Mouse (Mus musculus): ENCODE data around the gene Cbarp. TPM values are rescaled to one million over a fixed set of nuclear protein-coding genes. Genes with fewer than 3 reads are reported as not detected.

Cbarp gene
- total and polyA plus RNA-seq, 3 experiments = 0.19 to 2.4 (median 2.3) TPM

DNA sequence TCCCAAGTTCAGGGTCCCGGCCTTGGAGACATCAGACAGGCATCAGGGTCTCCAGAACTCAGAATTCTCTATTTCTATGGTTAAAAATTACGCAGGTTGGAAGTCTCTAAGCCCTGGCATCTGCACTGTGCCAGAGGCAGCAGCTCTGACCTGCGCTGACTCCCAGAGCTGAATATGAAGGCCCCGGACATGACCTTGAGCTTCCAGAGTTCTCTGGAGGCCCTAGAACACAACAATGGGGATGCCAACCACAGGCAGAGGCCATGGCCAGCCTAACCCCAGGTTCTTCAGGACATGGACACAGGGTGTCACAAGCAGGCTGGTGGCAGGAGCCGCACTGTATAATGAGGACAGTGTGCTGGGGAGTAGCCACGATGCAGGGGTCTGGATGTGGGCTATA is 46.5 kb downstream of the Cbarp start:
- Histone ChIP-seq H3K27ac (ENCODE audit: insufficient read depth, low read depth) (no peak overlapping the region), H3K36me3 (replicated peaks in 1 of 2; ENCODE audit: control insufficient read depth in 1 of 2, insufficient read depth in 1 of 2, low read length in 1 of 2) (peaks cover 13 to 82% of the 10 kb centered on the region in 2 experiments), H3K27me3 (replicated peaks) (no peaks in the 10 kb centered on the region), H3K4me1 (ENCODE audit: control insufficient read depth in 1 of 2, insufficient read depth in 2 of 2) (peaks cover 6 to 30% of the 10 kb centered on the region in 2 experiments), H3K79me2 (replicated peaks; ENCODE audit: control insufficient read depth, extremely low read depth, insufficient read depth, poor library complexity, severe bottlenecking) (peaks cover 13% of the 10 kb centered on the region; the same call in 1 of the 2 replicates), H3K4me2 (ENCODE audit: insufficient read depth, low read depth, poor library complexity, severe bottlenecking) (no peak overlapping the region), H3K4me3 (replicated peaks in 1 of 3; ENCODE audit: low read depth in 2 of 3, low read length in 2 of 3, poor library complexity in 1 of 3) (no peak overlapping the region), H3K9ac (ENCODE audit: insufficient read depth, low read depth) (no peak overlapping the region), H3K9me3 (replicated peaks; ENCODE audit: low read length) (no peaks in the 10 kb centered on the region)
- dilution Hi-C loops (cut with MboI; ENCODE audit: extremely low pct_ligation_motif_present, extremely low pct_unique_long_range_greater_than_20kb, low sequenced_read_pairs) = no loop called here
- TF ChIP-seq KAT2A (IDR thresholded peaks at IDR 0.05; ENCODE audit: insufficient replicate concordance, low read length) = no peak
- TF ChIP-seq BHLHE40 (IDR thresholded peaks at IDR 0.05; ENCODE audit: low read depth, low read length) = no peak
- TF ChIP-seq TCF12 (IDR thresholded peaks at IDR 0.05; ENCODE audit: low read depth, low read length) = no peak
- TF ChIP-seq SMC3 (IDR thresholded peaks at IDR 0.05; ENCODE audit: low read depth, low read length) = no peak
- TF ChIP-seq CTCF (conservative IDR thresholded peaks at IDR 0.05 in 1 of 2, IDR thresholded peaks at IDR 0.05 in 1 of 2; ENCODE audit: low read depth in 2 of 2, low read length in 2 of 2) = no peak
- TF ChIP-seq MEF2A (IDR thresholded peaks at IDR 0.05; ENCODE audit: borderline replicate concordance, low read depth, low read length) = no peak
- no peak for TF ChIP-seq ELF1 (IDR thresholded peaks at IDR 0.05; ENCODE audit: low read depth, low read length)
- no peak for TF ChIP-seq E2F4 (IDR thresholded peaks at IDR 0.05; ENCODE audit: insufficient replicate concordance, low read depth, low read length)
- TF ChIP-seq CHD2 (IDR thresholded peaks at IDR 0.05; ENCODE audit: low read length) = no peak
- no peak for TF ChIP-seq EP300 (IDR thresholded peaks at IDR 0.05; ENCODE audit: low read length)
- TF ChIP-seq ZMIZ1 (IDR thresholded peaks at IDR 0.05; ENCODE audit: low read depth, low read length) = no peak
- DNase-seq (ENCODE audit: extremely low read depth) = no peak
- in situ Hi-C loops (cut with MboI; ENCODE audit: low pct_ligation_motif_present, low pct_unique_long_range_greater_than_20kb, low sequenced_read_pairs) = no loop called here

DNA sequence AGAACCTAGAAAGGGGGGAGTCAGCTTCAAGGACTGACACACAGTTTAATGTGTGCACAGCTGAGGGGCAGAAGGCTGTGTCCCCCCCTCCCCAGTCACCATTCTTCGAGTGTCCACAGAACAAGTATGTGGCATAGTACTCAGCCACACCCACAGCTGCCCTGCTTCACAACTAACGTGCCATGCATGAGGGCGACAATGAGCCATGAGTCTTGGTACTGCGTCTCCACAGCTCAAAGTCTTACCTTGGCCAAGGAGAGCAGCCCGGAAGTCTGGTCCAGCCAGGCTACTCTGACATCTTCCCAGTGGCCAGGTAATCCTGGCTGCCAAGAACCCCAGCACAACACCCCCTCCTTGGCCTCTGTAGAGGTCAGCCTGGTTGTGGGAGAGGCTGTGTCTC is 47.9 kb downstream of the Cbarp start:
- no peak for TF ChIP-seq CHD1 (IDR thresholded peaks at IDR 0.05; ENCODE audit: low read depth, low read length)
- TF ChIP-seq ELF1 (IDR thresholded peaks at IDR 0.05; ENCODE audit: low read depth, low read length) = no peak
- TF ChIP-seq POLR2AphosphoS2 (IDR thresholded peaks at IDR 0.05; ENCODE audit: low read depth, low read length) = no peak
- no peak for TF ChIP-seq NRF1 (IDR thresholded peaks at IDR 0.05; ENCODE audit: low read depth, low read length)
- TF ChIP-seq TCF12 (IDR thresholded peaks at IDR 0.05; ENCODE audit: low read depth, low read length) = no peak
- no peak for TF ChIP-seq IRF4 (IDR thresholded peaks at IDR 0.05; ENCODE audit: low read depth, low read length)
- no peak for TF ChIP-seq USF2 (conservative IDR thresholded peaks at IDR 0.05; ENCODE audit: low read depth, low read length)
- no peak for TF ChIP-seq MAX (IDR thresholded peaks at IDR 0.05; ENCODE audit: low read length)
- no peak for TF ChIP-seq NELFE (IDR thresholded peaks at IDR 0.05; ENCODE audit: low read depth, low read length)
- TF ChIP-seq CTCF (conservative IDR thresholded peaks at IDR 0.05 in 1 of 2, IDR thresholded peaks at IDR 0.05 in 1 of 2; ENCODE audit: low read depth in 2 of 2, low read length in 2 of 2) = no peak
- no peak for TF ChIP-seq RAD21 (IDR thresholded peaks at IDR 0.05; ENCODE audit: low read depth, low read length)
- Histone ChIP-seq H3K9me3 (replicated peaks; ENCODE audit: low read length) (no peaks in the 10 kb centered on the region), H3K27ac (ENCODE audit: insufficient read depth, low read depth) (no peak overlapping the region), H3K36me3 (replicated peaks in 1 of 2; ENCODE audit: control insufficient read depth in 1 of 2, insufficient read depth in 1 of 2, low read length in 1 of 2) (peaks cover 13 to 82% of the 10 kb centered on the region in 2 experiments), H3K4me2 (ENCODE audit: insufficient read depth, low read depth, poor library complexity, severe bottlenecking) (no peak overlapping the region), H3K79me2 (replicated peaks; ENCODE audit: control insufficient read depth, extremely low read depth, insufficient read depth, poor library complexity, severe bottlenecking) (peaks cover 5% of the 10 kb centered on the region; the same call in 1 of the 2 replicates), H3K4me1 (ENCODE audit: control insufficient read depth in 1 of 2, insufficient read depth in 2 of 2) (peaks cover 0 to 21% of the 10 kb centered on the region in 2 experiments; a peak in 3 of 4 replicates), H3K9ac (ENCODE audit: insufficient read depth, low read depth) (no peak overlapping the region), H3K27me3 (replicated peaks) (no peaks in the 10 kb centered on the region), H3K4me3 (replicated peaks in 1 of 3; ENCODE audit: low read depth in 2 of 3, low read length in 2 of 3, poor library complexity in 1 of 3) (no peak overlapping the region)
- in situ Hi-C loops (cut with MboI; ENCODE audit: low pct_ligation_motif_present, low pct_unique_long_range_greater_than_20kb, low sequenced_read_pairs) (no loop called here), dilution Hi-C loops (cut with MboI; ENCODE audit: extremely low pct_ligation_motif_present, extremely low pct_unique_long_range_greater_than_20kb, low sequenced_read_pairs) (no loop called here)
- DNase-seq (ENCODE audit: extremely low read depth) = no peak
